Mouse (Mus musculus) heart, postnatal 0 days (tissue): ENCODE results near the gene Lmo7.

Source experiments
- CTCF ChIP-seq: IDR thresholded peaks from 2 replicates; pipeline ENCODE4 v1.5.1; 2016; ENCODE audit warnings: antibody characterized with exemption, control low read depth, low read depth
- EP300 ChIP-seq: IDR thresholded peaks from 2 replicates; pipeline ENCODE4 v1.6.1; 2016; ENCODE audit warnings: antibody characterized with exemption, low read depth

GRCm38 (mm10) chr14:101951107-101951506 lies 221.3 kb downstream of the Lmo7 start:
- TF ChIP-seq EP300: no peak
- no peak for TF ChIP-seq CTCF
